Mouse (Mus musculus): ENCODE data around the gene Sema3f.

The Sema3f gene

DNA sequence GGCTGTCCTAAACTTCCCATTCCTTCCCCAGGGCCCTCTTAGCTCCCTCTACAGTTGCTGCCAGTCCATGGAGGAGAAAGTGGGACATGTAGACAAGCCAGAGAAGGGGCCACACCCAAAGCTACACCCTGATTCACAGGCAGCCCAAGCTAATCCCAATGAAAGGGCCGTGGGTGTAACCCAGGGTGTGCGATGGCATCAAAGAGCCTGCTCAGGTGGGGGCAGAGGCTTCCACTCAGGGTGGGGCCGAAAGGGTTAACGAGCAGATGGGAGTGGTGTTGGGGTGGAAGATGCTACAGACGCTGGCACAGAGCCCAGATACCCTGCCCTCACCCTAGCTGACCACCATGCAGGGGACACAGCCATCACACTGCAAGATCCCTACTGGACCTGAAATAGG, 17.5 kb downstream of the Sema3f start:
- no peak for DNase-seq (ENCODE audit: low read depth)

GRCm38 (mm10) chr9:107690391-107690790, 19.9 kb downstream of the Sema3f start:
- no peak for DNase-seq (ENCODE audit: low read depth)

GRCm38 (mm10) chr9:107688939-107689338, 21.3 kb downstream of the Sema3f start:
- no peak for DNase-seq (ENCODE audit: low read depth)

- DNase-seq (ENCODE audit: low read depth): no peak
Observed at GRCm38 (mm10) chr9:107688415-107688814, 21.9 kb downstream of the Sema3f start.

DNA sequence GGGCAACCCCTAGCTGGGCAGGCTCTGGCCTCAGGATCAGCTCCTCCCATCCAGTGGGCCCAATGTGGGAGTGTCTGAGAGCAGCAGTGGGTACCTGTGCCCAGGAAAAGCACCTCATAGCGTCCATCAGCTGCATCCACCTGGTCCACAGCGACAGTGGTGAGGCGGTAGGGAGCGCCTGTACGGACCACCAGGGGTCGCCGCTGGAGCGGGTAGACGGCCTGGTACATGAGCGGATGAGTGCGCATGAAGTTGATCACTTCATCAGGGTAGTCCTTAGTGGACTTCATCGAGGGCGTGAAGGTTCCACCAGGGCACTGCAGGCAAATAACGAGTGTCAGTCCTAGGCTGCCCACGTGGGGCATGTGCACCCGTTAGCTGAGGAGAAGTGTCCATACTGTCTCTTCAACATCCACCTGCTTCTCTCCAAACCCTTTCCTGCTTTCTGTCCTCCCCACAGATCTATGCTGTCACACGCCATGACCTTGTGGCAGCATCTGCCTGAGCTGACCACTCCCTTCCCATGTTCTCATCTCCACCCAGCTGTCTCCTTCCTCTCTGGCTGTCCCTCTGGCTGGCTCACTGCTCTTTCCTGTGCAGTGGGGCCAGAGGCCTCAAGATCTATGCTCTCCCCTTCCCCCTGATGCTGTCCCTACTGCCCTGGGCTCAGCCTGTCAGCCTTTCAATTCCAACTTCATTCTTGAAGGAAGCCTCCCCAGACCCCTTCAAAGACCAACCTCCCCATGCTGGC, 24.9 kb downstream of the Sema3f start:
- DNase-seq (ENCODE audit: low read depth): no peak

- no peak for DNase-seq (ENCODE audit: low read depth)
Observed at GRCm38 (mm10) chr9:107682405-107682804, 27.9 kb downstream of the Sema3f start.

DNA sequence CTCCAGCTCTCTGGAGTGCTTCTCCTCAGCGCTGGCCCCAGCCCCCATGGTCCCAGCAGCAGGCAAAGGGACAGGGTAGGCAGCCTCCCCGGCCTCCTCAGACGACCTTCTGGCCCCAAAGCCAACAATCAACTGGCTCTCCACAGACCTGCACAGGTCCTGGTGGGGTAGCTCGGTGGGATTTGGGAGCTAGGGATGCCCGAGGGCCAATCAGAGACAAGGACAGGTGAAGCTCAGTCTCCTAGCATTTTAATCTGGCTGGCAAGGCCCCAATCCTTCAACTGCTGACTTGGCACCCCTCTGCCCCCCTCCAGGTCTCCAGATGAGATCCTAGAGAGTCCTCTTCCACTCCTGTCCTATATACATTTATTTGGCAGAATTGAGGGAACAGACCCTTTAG, 30.8 kb downstream of the Sema3f start, which contains the start of gene Gnat1:
Gene Gnat1 (minus strand): TSS at position 212 of the 400 bp plus-strand sequence.
- DNase-seq (ENCODE audit: low read depth): no peak

- DNase-seq (ENCODE audit: low read depth): no peak
Observed at GRCm38 (mm10) chr9:107678861-107679260, 31.4 kb downstream of the Sema3f start.

GRCm38 (mm10) chr9:107677819-107678526, 32.3 kb downstream of the Sema3f start:
- peak; percentile 66 for DNase-seq (ENCODE audit: low read depth)

DNA sequence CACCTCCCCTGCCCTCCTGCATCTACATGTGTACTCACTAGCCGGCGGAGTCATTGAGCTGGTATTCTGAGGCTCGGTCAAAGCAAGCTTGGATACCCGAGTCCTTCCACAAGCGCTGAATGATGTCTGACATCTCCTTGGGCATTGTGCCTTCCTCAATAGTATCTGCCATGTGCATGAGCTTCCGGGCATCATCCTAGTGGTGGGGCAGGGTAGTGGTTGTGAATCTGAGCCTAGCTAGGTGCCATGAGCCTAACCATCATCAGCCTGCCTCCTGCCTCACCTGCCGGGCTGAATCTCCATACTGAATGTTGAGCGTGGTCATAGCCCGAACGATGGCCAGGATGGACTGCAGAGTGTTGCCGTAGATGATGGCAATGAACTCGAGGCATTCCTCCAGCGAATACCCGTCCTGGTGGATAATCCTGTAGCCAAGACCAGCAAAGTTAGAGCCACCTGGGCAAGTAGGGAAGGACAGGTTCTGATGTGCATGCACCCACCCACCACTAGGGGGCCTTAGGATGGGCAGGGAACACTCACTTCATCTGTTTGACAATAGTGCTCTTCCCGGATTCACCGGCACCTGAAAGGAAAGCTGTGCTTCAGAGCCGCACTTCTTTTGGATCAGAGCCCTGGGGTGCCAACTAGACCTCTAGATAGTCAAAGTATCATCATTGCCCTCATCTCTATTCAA, 33.0 kb downstream of the Sema3f start:
- peak; percentile 14 for DNase-seq (ENCODE audit: low read depth)

GRCm38 (mm10) chr9:107676302-107676701, 34.0 kb downstream of the Sema3f start:
- no peak for DNase-seq (ENCODE audit: low read depth)

GRCm38 (mm10) chr9:107675671-107676301, 34.5 kb downstream of the Sema3f start:
- DNase-seq (ENCODE audit: low read depth): peak; percentile 35

DNA sequence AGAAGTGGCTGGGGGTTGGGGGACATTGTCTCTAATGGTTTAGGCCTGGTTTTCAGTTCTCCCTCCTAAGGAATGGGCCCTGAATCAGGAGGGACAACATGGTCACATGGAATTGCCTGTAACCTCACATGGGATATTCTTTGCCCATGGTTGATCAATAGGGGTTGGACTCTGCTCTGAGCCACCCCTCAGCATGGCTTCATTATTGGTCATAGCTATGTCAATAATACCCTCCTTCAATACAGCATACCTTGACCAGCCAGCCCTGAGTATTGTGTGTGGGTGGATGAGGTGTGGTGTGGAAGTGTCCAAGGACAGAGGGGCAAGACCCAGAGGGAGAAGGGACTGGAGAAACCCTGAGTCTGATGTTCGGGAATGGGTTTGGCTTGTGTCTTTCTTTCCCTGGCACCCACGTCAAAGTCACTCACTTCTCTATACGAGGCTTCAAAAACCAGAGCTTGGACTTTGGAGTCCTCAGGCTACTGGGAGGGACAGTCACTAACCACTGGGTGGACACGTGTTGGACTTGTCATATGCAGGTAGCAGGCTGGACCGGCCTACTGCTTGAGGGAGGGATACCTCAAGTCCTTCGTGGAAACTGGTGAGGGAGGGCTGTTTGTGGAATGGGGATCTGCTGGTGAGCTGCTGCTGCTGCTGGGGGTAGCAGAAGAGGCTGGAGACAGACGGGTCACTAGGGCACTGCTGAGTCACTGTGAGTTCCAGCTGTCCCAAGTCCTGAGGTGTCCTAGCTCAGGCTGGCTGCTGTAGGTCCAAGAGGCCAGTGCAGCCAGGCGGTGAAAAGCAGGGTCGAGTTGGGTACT, 35.5 kb downstream of the Sema3f start:
- DNase-seq (ENCODE audit: low read depth): no peak

GRCm38 (mm10) chr9:107670259-107670658, 40.0 kb downstream of the Sema3f start:
- DNase-seq (ENCODE audit: low read depth): no peak

GRCm38 (mm10) chr9:107669480-107669945, 40.8 kb downstream of the Sema3f start, which contains the start of gene Slc38a3:
TSS of gene Slc38a3 (minus strand) at chr9:107669530.
- no peak for DNase-seq (ENCODE audit: low read depth)

DNA sequence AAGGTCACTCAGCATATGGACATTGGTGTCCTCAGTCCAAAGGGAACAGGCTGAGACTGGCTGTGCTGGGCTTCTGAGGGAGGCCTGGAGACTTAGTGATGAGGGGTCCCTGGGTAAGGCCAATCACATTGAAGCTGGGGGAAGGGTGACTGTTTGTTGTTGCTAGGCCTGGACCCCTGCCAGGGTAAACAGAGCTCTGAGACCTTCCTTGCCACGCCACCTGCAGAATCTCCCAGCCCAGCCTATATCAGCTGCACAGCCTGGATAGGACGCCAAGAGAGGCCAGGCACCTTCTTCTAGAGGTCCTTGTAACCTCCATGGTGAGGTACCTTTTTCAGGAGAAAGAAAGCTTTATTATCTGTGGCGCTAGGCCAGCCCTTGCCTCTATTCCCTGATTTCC, 41.4 kb downstream of the Sema3f start:
- no peak for DNase-seq (ENCODE audit: low read depth)

DNA sequence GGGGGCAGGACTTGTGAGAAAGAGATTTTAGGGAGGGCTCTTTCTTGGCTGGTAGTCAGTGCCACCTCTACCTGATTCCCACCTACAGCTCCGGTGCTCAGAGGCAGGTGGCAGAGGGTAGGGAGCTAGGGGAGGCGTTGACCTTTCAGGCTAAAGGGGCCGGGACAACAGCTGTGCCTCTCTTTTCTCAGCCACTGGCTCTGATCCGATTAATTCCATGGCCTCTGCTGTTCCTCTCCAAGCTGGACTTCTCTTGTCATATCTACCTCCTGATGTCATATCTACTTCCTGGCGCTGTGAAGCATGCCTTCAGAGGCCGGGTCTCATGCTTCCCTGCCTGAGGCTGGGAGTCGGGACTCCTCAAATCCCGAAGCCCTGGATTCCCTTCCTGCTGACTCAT, 42.3 kb downstream of the Sema3f start:
- no peak for DNase-seq (ENCODE audit: low read depth)

DNA sequence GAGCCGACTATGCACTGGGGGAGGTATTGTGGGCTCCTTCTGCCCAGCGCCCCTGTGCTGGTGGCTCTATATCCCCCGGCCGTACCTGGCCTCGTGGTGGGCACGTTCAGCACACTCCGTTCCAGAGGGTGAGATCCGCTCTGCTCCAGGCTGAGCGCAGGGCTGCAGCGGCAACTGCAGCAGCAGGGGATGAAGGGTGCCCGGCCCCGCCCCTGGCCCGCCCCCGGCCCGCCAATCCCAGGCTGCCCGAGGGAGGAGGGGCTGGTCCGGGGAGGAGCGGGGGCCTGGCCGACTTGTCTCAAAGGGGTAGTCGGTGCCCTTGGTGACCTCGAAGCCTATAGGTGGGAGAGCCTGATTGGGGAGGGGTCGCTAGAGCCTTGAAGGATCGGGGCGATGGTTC, 43.1 kb downstream of the Sema3f start:
- DNase-seq (ENCODE audit: low read depth): no peak

DNA sequence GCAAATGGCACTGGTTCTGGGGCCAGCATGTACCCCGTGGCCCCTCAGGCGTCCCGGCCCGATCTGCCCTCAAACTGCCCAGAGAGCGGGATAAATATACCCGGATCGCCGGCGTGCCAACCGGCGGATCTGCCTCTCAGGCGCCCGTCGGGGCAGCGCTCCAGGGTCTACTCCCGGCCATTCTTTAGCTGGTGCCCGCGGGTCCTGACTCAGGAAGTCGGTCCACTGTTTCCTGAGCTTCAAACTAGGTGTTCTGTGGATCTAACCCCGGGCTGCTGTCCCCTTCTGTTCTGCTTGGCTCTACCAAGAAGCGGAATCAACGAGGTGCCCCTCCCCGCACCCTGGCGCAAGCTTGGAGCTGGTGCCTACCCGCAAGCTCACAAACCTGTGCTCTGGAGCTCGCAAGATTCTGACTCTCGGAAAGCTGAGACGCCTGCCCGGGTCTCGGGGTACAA, 43.5 kb downstream of the Sema3f start:
- no peak for DNase-seq (ENCODE audit: low read depth)

- DNase-seq (ENCODE audit: low read depth): no peak
Observed at GRCm38 (mm10) chr9:107665308-107665707, 45.0 kb downstream of the Sema3f start.

- no peak for DNase-seq (ENCODE audit: low read depth)
Observed at GRCm38 (mm10) chr9:107663525-107663924, 46.8 kb downstream of the Sema3f start.

Measured in c-Kit-positive CD71-positive TER-119-negative erythroid progenitor cells, embryonic 14.5 days (primary cell).